18 mouse cellular contexts compared by ENCODE assay signal in genomic region chr8:82898459-82898841, GRCm38 (mm10).
"Had no signal": no experiment of that assay in that cellular context is flagged by ENCODE, and none has a peak within 500 bp of the region (broad histone marks: within the 10 kb centered on the region; RNA-seq: fewer than 3 reads in every experiment).

No protein-coding gene starts in this region.

- H3K4me2 ChIP-seq: liver, embryonic 13.5 days; midbrain, embryonic 13.5 days had no signal

- H3K4me1 ChIP-seq: liver, embryonic 13.5 days; midbrain, embryonic 13.5 days had no signal

- H3K9ac ChIP-seq: liver, embryonic 13.5 days; midbrain, embryonic 13.5 days had no signal

- H3K9me3 ChIP-seq: liver, embryonic 13.5 days; megakaryocyte, embryonic 14.5 days; midbrain, embryonic 10.5 days; midbrain, embryonic 13.5 days had no signal

- H3K36me3 ChIP-seq: liver, embryonic 13.5 days; midbrain, embryonic 10.5 days; midbrain, embryonic 13.5 days had no signal

- H3K27me3 ChIP-seq: liver, embryonic 13.5 days; megakaryocyte, embryonic 14.5 days; midbrain, embryonic 13.5 days had no signal

- H3K27ac ChIP-seq: kidney, postnatal 0 days; layer of hippocampus, adult 2 months; left cerebral cortex, adult 2 months; liver, embryonic 13.5 days; midbrain, embryonic 10.5 days; midbrain, embryonic 13.5 days; stomach, postnatal 0 days had no signal

- H3K4me3 ChIP-seq: layer of hippocampus, adult 2 months; left cerebral cortex, adult 2 months; liver, embryonic 13.5 days; megakaryocyte, embryonic 14.5 days; midbrain, embryonic 10.5 days; midbrain, embryonic 13.5 days had no signal

- ATAC-seq: intestine, postnatal 0 days; midbrain, embryonic 13.5 days; midbrain, embryonic 16.5 days had no signal

- DNase-seq: kidney, adult 2 months; kidney, postnatal 25 days; layer of hippocampus, adult 9-11 months; liver, embryonic 13.5 days; right cerebral cortex, postnatal 14 days; right cerebral cortex, postnatal 4 days; thymus, adult 2 months; thymus, postnatal 14 days; thymus, postnatal 4 days had no signal
